Mouse (Mus musculus) induced T-regulatory cell, adult 2 months (primary cell): Measurements from ENCODE around the gene Gm20422.
"Not testable (repeated sequence)": the region's sequence is repeated elsewhere in the genome, so short reads cannot be mapped to it uniquely, and the experiment has no call there.

ENCODE experiments used
- DNase-seq: peaks from one replicate; pipeline ENCODE4 v3.0.0-alpha.2; 2012; ENCODE audit warnings: low read depth

Gm20422 gene

GRCm38 (mm10) chr8:69710624-69711023 is 64.1 kb downstream of the Gm20422 start, which contains the start of gene Zfp869:
TSS of gene Zfp869 (minus strand) at chr8:69710724.
- DNase-seq, result not testable (repeated sequence)

- no peak for DNase-seq
These were observed 72.9 kb downstream of the Gm20422 start for GRCm38 (mm10) chr8:69701810-69702209.
